Mouse (Mus musculus): Measurements from ENCODE around the gene P4ha2. TPM values are rescaled to one million over a fixed set of nuclear protein-coding genes. Genes with fewer than 3 reads are reported as not detected.

Gene P4ha2
- 4.9 and 7.2 TPM in 2 replicates for polyA plus RNA-seq (2014; fragmentation: Nextera tagmentation; extraction: Ambion mirVana)

DNA sequence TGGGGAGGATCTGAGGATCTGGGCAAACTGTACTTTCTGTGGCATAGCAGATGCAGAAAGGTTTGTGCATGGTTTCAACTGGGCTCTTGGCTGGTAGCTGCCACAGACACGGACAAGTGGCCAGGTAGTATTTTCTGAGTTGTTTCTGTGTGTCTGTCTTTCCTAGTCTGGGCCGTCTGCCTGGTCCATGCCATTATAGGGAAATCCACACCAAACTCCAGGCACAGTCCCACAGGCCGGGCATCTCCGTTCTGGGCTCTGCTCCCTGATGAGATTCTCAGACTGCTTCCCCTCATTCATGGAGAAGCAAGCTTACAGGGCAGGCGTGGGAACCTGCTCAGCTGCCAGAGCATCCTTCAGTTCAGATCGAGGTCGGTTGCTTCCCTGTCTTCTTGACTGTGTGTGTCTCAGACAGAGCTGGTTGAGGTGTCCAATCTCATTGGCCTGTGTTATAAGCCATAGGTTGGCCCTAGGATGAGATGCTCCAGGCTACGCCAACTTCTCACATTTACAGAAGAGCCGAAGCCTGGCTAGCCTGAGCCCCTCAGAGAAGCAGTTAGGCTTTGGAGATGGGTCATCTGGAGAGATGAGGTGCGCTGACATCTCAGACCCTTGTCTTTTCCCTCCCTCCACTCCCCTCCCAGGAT, at the start of gene P4ha2:
Gene P4ha2 (plus strand): TSS at position 51 of the 647 bp plus-strand sequence.
- DNase-seq (ENCODE audit: low spot score), result no peak
- peak; percentile 41 for ATAC-seq
- H3K36me3 ChIP-seq (ENCODE audit: control insufficient read depth, insufficient read depth, low read length), result no peaks in the 10 kb centered on the region
- peak within 1 kb of the TSS; percentile 99 for H3K4me2 ChIP-seq (ENCODE audit: low read length)
- peaks cover 7% of the 10 kb centered on the region; the same call in 1 of the 2 replicates for H3K4me1 ChIP-seq (ENCODE audit: control insufficient read depth, insufficient read depth, low read length)
- WGBS, result 52% methylated on average over 10 of the region's 10 CpGs
- H3K27ac ChIP-seq (ENCODE audit: low read depth, low read length), result no peak within 1 kb of the TSS
- H3K9me3 ChIP-seq (replicated peaks; ENCODE audit: control insufficient read depth, low read length), result no peaks in the 10 kb centered on the region
- H3K27me3 ChIP-seq (replicated peaks; ENCODE audit: control insufficient read depth, insufficient read depth, low read length), result 0 out of 2 replicates have a peak, but pooled peaks cover 4% of the 10 kb centered on the region
- H3K4me3 ChIP-seq (ENCODE audit: low read depth, low read length), result peak within 1 kb of the TSS; percentile 60
- H3K9ac ChIP-seq (ENCODE audit: low read length), result peak within 1 kb of the TSS; percentile 74

DNA sequence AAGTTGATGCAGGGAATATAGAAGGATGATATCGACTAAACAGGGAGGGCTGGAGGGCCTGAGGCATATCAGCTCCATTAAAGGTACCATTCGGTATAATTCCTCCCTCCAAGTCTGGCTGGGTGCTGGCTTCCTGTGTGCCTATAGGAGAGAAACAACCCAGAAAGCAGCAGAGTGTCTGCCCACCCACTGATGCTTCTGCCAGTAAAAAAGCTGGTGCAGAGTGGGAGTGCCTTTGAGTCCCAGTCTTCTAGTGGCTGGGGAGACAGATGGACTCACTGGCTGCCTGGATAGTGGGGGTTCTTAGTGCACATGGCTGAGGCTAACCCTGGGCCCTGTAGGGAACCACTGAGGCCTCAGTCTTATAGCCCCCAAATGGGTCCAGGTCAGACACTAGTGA, 49.7 kb upstream of the P4ha2 start:
- Histone ChIP-seq H3K27ac (ENCODE audit: low read depth, low read length) (no peak overlapping the region), H3K4me1 (ENCODE audit: control insufficient read depth, insufficient read depth, low read length) (no peaks in the 10 kb centered on the region), H3K9me3 (replicated peaks; ENCODE audit: control insufficient read depth, low read length) (no peaks in the 10 kb centered on the region), H3K4me3 (ENCODE audit: low read depth, low read length) (no peak overlapping the region), H3K9ac (ENCODE audit: low read length) (no peak overlapping the region), H3K27me3 (replicated peaks; ENCODE audit: control insufficient read depth, insufficient read depth, low read length) (no peaks in the 10 kb centered on the region), H3K4me2 (ENCODE audit: low read length) (no peak overlapping the region), H3K36me3 (ENCODE audit: control insufficient read depth, insufficient read depth, low read length) (no peaks in the 10 kb centered on the region)
- DNase-seq (ENCODE audit: low spot score) (no peak), ATAC-seq (no peak)
- WGBS, result 70% methylated on average over 2 of the region's 2 CpGs

DNA sequence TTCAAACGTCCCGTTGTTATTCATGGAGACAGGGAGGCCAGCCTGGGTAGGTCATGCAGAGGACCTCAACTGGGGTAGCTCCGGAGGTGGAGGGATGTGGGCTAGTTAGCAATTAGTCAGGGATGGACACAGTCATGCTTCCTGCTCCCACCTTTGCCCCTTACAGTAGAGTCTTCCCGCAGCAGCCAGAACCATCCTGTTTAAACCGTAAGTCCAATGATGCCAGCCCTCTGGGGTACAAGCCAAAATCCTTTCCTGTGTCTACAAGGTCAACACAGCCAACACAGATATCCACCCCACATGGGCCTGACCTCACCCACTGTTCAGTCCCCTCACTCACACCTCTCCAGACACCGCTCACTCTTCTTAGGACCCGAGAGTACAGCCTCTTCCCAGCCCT, 48.7 kb upstream of the P4ha2 start:
- H3K4me2 ChIP-seq (ENCODE audit: low read length), result no peak overlapping the region
- no peak overlapping the region for H3K27ac ChIP-seq (ENCODE audit: low read depth, low read length)
- 93% methylated on average over 7 of the region's 7 CpGs for WGBS
- H3K4me1 ChIP-seq (ENCODE audit: control insufficient read depth, insufficient read depth, low read length), result no peaks in the 10 kb centered on the region
- no peaks in the 10 kb centered on the region for H3K27me3 ChIP-seq (replicated peaks; ENCODE audit: control insufficient read depth, insufficient read depth, low read length)
- H3K36me3 ChIP-seq (ENCODE audit: control insufficient read depth, insufficient read depth, low read length), result no peaks in the 10 kb centered on the region
- H3K9ac ChIP-seq (ENCODE audit: low read length), result no peak overlapping the region
- no peak for ATAC-seq
- no peaks in the 10 kb centered on the region for H3K9me3 ChIP-seq (replicated peaks; ENCODE audit: control insufficient read depth, low read length)
- no peak for DNase-seq (ENCODE audit: low spot score)
- no peak overlapping the region for H3K4me3 ChIP-seq (ENCODE audit: low read depth, low read length)

DNA sequence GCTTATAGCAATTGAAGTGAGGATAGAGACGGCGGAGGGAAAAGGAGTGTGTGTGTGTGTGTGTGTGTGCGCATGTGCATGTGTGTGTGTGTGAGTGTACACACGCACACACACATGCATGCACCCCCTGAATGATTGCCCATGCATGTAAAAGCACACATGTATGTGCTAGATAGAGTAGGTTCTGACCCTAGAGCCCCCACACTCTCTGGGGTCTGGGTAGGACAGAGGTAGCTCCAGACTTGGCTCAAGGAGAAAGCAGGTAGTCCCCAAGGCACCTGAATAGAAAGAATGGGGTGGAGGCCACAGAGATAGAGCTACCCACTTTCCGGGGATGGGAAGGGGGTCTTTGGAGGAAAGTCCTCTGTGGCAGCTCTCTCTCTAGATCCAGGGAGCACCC, 47.8 kb upstream of the P4ha2 start:
- H3K4me3 ChIP-seq (ENCODE audit: low read depth, low read length), result no peak overlapping the region
- no peaks in the 10 kb centered on the region for H3K9me3 ChIP-seq (replicated peaks; ENCODE audit: control insufficient read depth, low read length)
- WGBS, result 95% methylated on average over 5 of the region's 5 CpGs
- H3K27me3 ChIP-seq (replicated peaks; ENCODE audit: control insufficient read depth, insufficient read depth, low read length), result no peaks in the 10 kb centered on the region
- H3K27ac ChIP-seq (ENCODE audit: low read depth, low read length), result no peak overlapping the region
- ATAC-seq, result no peak
- H3K36me3 ChIP-seq (ENCODE audit: control insufficient read depth, insufficient read depth, low read length), result no peaks in the 10 kb centered on the region
- no peak for DNase-seq (ENCODE audit: low spot score)
- no peak overlapping the region for H3K4me2 ChIP-seq (ENCODE audit: low read length)
- H3K4me1 ChIP-seq (ENCODE audit: control insufficient read depth, insufficient read depth, low read length), result peaks cover under 1% of the 10 kb centered on the region; the same call in 1 of the 2 replicates
- no peak overlapping the region for H3K9ac ChIP-seq (ENCODE audit: low read length)

DNA sequence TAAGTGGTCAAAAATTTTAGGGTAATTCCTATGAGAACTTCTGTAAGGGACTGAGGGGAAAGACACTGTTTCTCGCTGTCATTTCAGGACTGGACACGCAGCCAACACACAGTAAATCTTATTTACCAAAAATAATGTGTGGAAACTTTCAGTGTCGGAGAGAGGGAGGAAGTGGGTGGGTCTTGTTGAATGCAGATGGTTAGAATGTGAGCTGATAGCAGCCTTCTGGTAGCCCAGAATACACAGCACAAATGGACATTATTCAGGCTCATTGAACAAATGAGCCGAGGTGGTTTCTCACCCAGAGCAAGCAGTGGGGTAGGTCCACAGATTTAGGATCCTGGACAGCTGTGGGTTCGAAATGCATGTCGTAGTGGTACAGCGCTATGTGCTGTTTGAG, 46.8 kb upstream of the P4ha2 start:
- no peak overlapping the region for H3K27ac ChIP-seq (ENCODE audit: low read depth, low read length)
- H3K9me3 ChIP-seq (replicated peaks; ENCODE audit: control insufficient read depth, low read length), result no peaks in the 10 kb centered on the region
- no peak overlapping the region for H3K9ac ChIP-seq (ENCODE audit: low read length)
- no peak for DNase-seq (ENCODE audit: low spot score)
- peaks cover 6% of the 10 kb centered on the region; the same call in 1 of the 2 replicates for H3K4me1 ChIP-seq (ENCODE audit: control insufficient read depth, insufficient read depth, low read length)
- no peak for ATAC-seq
- WGBS, result 87% methylated on average over 7 of the region's 7 CpGs
- no peaks in the 10 kb centered on the region for H3K27me3 ChIP-seq (replicated peaks; ENCODE audit: control insufficient read depth, insufficient read depth, low read length)
- H3K36me3 ChIP-seq (ENCODE audit: control insufficient read depth, insufficient read depth, low read length), result no peaks in the 10 kb centered on the region
- H3K4me2 ChIP-seq (ENCODE audit: low read length), result no peak overlapping the region
- H3K4me3 ChIP-seq (ENCODE audit: low read depth, low read length), result no peak overlapping the region

DNA sequence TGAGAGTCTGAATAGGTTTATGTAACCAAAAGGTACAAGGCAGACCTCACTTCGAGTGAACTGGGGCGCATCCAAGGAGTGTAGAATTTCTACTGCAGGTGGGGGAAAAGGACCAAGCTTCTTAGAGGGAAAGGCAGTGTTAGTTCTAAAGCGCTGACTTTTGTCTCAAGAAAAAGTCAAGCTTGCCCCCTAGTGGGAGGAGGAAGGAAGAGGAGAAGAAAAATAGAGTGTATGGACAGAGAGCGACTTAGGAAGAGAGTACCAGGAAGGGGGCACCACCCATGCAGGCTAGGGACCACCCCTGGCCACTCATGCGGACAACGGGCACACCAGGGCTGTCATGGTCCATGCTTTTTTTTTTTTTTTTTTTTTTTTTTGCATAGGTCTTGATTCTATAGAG, 45.6 kb upstream of the P4ha2 start:
- peak; percentile 75 for DNase-seq (ENCODE audit: low spot score)
- no peak for ATAC-seq
- Histone ChIP-seq H3K9ac (ENCODE audit: low read length) (no peak overlapping the region), H3K4me1 (ENCODE audit: control insufficient read depth, insufficient read depth, low read length) (peaks cover 9% of the 10 kb centered on the region), H3K27ac (ENCODE audit: low read depth, low read length) (no peak overlapping the region), H3K36me3 (ENCODE audit: control insufficient read depth, insufficient read depth, low read length) (no peaks in the 10 kb centered on the region), H3K9me3 (replicated peaks; ENCODE audit: control insufficient read depth, low read length) (no peaks in the 10 kb centered on the region), H3K27me3 (replicated peaks; ENCODE audit: control insufficient read depth, insufficient read depth, low read length) (no peaks in the 10 kb centered on the region), H3K4me2 (ENCODE audit: low read length) (no peak overlapping the region), H3K4me3 (ENCODE audit: low read depth, low read length) (no peak overlapping the region)
- 40% methylated on average over 6 of the region's 6 CpGs for WGBS

DNA sequence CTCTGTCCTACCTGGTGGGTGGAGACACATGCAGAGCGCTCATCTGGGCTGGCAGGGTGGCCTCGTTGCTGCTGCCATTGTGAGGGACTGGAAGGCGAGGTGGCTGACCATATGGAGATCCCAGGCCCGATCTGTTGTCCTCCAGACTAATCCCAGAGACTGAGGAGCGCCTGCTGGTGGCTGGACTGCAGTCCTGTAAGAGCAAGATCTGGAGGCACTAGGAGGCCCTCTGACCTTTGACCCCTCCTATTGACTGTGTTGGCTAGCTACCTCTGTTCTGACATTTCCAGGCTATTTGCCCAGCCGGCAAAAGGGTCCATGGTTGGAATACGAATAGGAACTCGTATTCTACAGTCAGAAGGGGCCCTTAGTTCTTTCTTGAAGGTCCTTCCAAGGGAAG, 43.8 kb upstream of the P4ha2 start:
- H3K27me3 ChIP-seq (replicated peaks; ENCODE audit: control insufficient read depth, insufficient read depth, low read length), result no peaks in the 10 kb centered on the region
- no peak overlapping the region for H3K4me2 ChIP-seq (ENCODE audit: low read length)
- no peaks in the 10 kb centered on the region for H3K9me3 ChIP-seq (replicated peaks; ENCODE audit: control insufficient read depth, low read length)
- 37% methylated on average over 8 of the region's 8 CpGs for WGBS
- no peak overlapping the region for H3K27ac ChIP-seq (ENCODE audit: low read depth, low read length)
- no peak for ATAC-seq
- H3K4me1 ChIP-seq (ENCODE audit: control insufficient read depth, insufficient read depth, low read length), result peaks cover 14% of the 10 kb centered on the region
- DNase-seq (ENCODE audit: low spot score), result no peak
- no peak overlapping the region for H3K4me3 ChIP-seq (ENCODE audit: low read depth, low read length)
- no peak overlapping the region for H3K9ac ChIP-seq (ENCODE audit: low read length)
- H3K36me3 ChIP-seq (ENCODE audit: control insufficient read depth, insufficient read depth, low read length), result no peaks in the 10 kb centered on the region

DNA sequence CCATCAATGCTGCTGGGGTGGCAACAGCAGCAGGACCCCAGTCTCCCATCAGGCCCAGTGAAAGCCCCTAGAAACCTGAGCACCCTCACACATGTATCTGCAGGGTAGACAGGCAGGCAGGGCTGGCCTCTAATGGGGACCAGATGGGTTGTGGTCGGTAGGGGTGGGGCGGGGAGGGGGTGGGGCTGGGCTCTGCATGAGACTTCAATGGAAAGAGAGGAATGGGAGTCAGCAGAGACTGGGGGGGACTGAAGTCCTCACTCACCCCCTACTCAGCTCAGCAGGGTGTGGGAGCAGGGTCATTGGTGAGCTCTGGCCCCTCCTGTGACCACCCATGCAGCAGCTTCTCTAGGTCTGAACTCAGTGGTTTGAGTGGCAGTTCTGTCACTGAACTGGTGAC, 42.5 kb upstream of the P4ha2 start:
- Histone ChIP-seq H3K9me3 (replicated peaks; ENCODE audit: control insufficient read depth, low read length) (no peaks in the 10 kb centered on the region), H3K27ac (ENCODE audit: low read depth, low read length) (peak overlapping the region; percentile 85; the same call in 1 of the 2 replicates), H3K4me2 (ENCODE audit: low read length) (no peak overlapping the region), H3K4me3 (ENCODE audit: low read depth, low read length) (no peak overlapping the region), H3K4me1 (ENCODE audit: control insufficient read depth, insufficient read depth, low read length) (peaks cover 17% of the 10 kb centered on the region), H3K36me3 (ENCODE audit: control insufficient read depth, insufficient read depth, low read length) (no peaks in the 10 kb centered on the region), H3K9ac (ENCODE audit: low read length) (no peak overlapping the region), H3K27me3 (replicated peaks; ENCODE audit: control insufficient read depth, insufficient read depth, low read length) (no peaks in the 10 kb centered on the region)
- no peak for DNase-seq (ENCODE audit: low spot score)
- 21% methylated on average over 2 of the region's 2 CpGs for WGBS
- ATAC-seq, result no peak

DNA sequence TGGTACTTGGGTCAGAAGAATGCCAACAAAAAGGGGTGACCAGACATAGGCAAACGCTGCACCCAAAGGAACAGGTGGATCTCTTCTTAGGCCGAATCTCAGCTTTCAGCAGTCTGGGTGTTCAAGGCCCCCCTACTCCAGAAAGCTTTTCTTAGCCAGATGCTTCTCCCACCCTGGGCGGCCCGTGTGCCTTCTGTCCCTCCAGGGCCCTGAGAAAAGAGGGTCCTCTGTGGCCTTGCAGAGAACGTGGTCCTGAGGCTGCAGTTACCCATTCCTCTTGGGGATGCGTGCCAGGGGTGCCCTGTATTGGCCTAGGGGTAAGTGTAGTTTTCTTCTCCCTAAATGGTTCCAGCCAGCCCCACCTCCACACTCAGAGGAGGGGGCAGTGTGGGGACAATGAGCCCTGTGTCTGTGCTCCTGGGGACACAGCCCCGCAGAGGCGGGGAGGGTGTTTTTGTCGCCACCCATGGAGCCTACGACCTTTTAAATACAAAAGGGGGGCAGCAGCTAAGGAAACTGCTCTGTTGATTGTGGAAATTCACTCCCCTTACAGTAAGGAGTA, 41.8 kb upstream of the P4ha2 start:
- Histone ChIP-seq H3K9ac (ENCODE audit: low read length) (peak overlapping the region; percentile 1; the same call in 1 of the 2 replicates), H3K27me3 (replicated peaks; ENCODE audit: control insufficient read depth, insufficient read depth, low read length) (no peaks in the 10 kb centered on the region), H3K27ac (ENCODE audit: low read depth, low read length) (peak overlapping the region; percentile 85; the same call in 1 of the 2 replicates), H3K4me2 (ENCODE audit: low read length) (no peak overlapping the region), H3K4me3 (ENCODE audit: low read depth, low read length) (no peak overlapping the region), H3K36me3 (ENCODE audit: control insufficient read depth, insufficient read depth, low read length) (no peaks in the 10 kb centered on the region), H3K9me3 (replicated peaks; ENCODE audit: control insufficient read depth, low read length) (no peaks in the 10 kb centered on the region), H3K4me1 (ENCODE audit: control insufficient read depth, insufficient read depth, low read length) (peaks cover 17% of the 10 kb centered on the region)
- 22% methylated on average over 10 of the region's 10 CpGs for WGBS
- DNase-seq (ENCODE audit: low spot score) (peak; percentile 63), ATAC-seq (peak; percentile 77)

All from forebrain, embryonic 14.5 days (tissue).